Mouse (Mus musculus) retina, postnatal 1 day (tissue): Measurements from ENCODE around the gene U2af1.
"Not testable (repeated sequence)": the region's sequence is repeated elsewhere in the genome, so short reads cannot be mapped to it uniquely, and the experiment has no call there.

Experiments used
- DNase-seq: peaks from one replicate; pipeline ENCODE4 v3.0.0-alpha.2; 2012

The U2af1 gene

GRCm38 (mm10) chr17:31658468-31659185, at the start of gene U2af1:
Gene U2af1 (minus strand): TSS chr17:31658892.
- peak; percentile 99 for DNase-seq

- no peak for DNase-seq
These were observed 46.8 kb upstream of the U2af1 start for GRCm38 (mm10) chr17:31705271-31706020.

GRCm38 (mm10) chr17:31703276-31703980, 44.7 kb upstream of the U2af1 start:
- DNase-seq: no peak

- DNase-seq: no peak
These were observed 39.7 kb upstream of the U2af1 start for GRCm38 (mm10) chr17:31698347-31698746.

GRCm38 (mm10) chr17:31695356-31695755, 36.7 kb upstream of the U2af1 start:
- DNase-seq: not testable (repeated sequence)

- DNase-seq: no peak
These were observed 36.3 kb upstream of the U2af1 start for GRCm38 (mm10) chr17:31694949-31695348.

GRCm38 (mm10) chr17:31694023-31694376, 35.3 kb upstream of the U2af1 start:
- no peak for DNase-seq

GRCm38 (mm10) chr17:31693330-31694022, 34.8 kb upstream of the U2af1 start:
- peak; percentile 81 for DNase-seq

- no peak for DNase-seq
These were observed 34.2 kb upstream of the U2af1 start for GRCm38 (mm10) chr17:31692918-31693317.

GRCm38 (mm10) chr17:31689606-31690005, 30.9 kb upstream of the U2af1 start:
- DNase-seq: no peak

GRCm38 (mm10) chr17:31688112-31688511, 29.4 kb upstream of the U2af1 start:
- no peak for DNase-seq

GRCm38 (mm10) chr17:31686225-31686564, 27.5 kb upstream of the U2af1 start:
- no peak for DNase-seq

- peak; percentile 92 for DNase-seq
These were observed 27.0 kb upstream of the U2af1 start for GRCm38 (mm10) chr17:31685514-31686224.

- DNase-seq: no peak
These were observed 21.8 kb upstream of the U2af1 start for GRCm38 (mm10) chr17:31680450-31680849.

- DNase-seq: no peak
These were observed 18.8 kb upstream of the U2af1 start, which contains the start of gene Cryaa for GRCm38 (mm10) chr17:31677507-31677906. Gene Cryaa (plus strand): TSS chr17:31677807.

- no peak for DNase-seq
These were observed 15.7 kb upstream of the U2af1 start for GRCm38 (mm10) chr17:31674426-31674825.

GRCm38 (mm10) chr17:31672279-31672678, 13.6 kb upstream of the U2af1 start:
- DNase-seq: no peak

- DNase-seq: no peak
These were observed 13.0 kb upstream of the U2af1 start for GRCm38 (mm10) chr17:31671698-31672097.

- DNase-seq: peak; percentile 58
These were observed 11.5 kb upstream of the U2af1 start for GRCm38 (mm10) chr17:31670163-31670562.

- no peak for DNase-seq
These were observed 9.6 kb upstream of the U2af1 start for GRCm38 (mm10) chr17:31668306-31668705.

- peak; percentile 87 for DNase-seq
These were observed 6.1 kb upstream of the U2af1 start for GRCm38 (mm10) chr17:31664760-31665159.

GRCm38 (mm10) chr17:31662855-31663254, 4.2 kb upstream of the U2af1 start:
- no peak for DNase-seq
